Mouse (Mus musculus): ENCODE results near the gene Dgki. TPM values are rescaled to one million over a fixed set of nuclear protein-coding genes. Genes with fewer than 3 reads are reported as not detected.

Gene Dgki
- total RNA-seq, 2 experiments from 2014 or later = 0.61 to 1.7 TPM

DNA sequence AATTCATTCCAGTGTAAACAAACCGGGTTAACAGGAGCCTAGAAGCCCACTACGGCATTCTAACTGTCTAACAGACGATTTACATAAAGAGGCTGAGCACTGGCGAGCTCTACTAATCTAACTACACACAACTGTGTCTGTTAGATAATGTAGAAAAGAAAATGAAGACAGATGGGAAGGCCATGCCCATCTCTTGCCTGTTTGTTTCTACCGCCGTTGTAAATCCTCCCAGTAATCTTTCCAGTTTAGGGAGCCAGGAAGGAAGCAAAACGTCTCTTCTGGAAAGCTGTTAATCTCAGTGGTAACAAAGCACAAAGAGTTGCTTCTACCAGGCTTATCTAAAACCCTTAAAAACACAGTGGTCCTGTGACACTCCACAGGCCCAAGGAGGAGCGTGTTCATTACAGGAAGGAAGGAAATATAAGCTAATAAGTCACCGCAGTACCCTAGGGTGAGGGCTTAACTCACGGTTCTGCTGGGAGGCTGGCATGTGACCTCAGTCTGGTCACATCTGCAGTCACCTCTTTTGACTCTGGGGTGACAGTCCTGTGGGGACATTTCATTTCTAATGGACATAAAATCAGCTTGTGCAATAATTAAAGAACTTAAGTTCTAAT is 235.7 kb downstream of the Dgki start:
- DNase-seq = no peak

DNA sequence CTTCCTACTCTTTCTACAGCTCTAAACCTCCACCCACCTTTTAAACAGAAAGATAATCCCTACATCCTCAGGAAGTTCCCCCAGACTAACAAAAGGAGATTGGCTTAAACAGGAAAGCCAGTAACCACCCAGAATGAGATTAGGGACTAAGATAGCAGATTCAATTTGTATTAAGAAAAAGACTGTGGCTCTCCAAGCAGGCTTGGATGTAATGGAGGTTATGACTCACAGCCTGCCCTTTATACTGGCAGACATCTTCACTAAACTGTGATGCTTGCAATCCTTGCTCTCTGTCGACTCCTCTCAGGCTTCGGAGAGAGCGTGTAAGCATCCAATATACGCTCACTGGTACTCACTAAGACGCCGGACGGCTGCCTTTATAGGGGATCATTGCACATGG is 236.7 kb downstream of the Dgki start:
- DNase-seq = no peak

DNA sequence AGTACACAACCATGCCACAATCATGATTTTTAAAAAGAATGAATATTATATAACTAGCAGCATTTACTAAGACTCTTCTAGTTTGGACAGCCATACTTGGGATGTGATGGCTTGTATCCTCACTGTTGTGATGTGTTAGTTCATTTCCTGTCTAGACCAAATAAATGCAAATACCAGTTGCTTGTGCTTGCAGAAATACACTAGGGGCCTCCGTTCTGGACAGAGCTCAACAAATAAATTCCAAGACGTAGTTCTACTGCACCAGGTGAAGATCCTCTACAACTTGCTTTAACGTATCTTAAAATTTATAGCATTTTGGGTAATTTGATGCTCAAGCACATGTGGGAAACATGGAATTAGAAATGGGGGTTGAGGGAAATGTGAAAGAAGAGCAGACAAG is 239.9 kb downstream of the Dgki start:
- no peak for DNase-seq

DNA sequence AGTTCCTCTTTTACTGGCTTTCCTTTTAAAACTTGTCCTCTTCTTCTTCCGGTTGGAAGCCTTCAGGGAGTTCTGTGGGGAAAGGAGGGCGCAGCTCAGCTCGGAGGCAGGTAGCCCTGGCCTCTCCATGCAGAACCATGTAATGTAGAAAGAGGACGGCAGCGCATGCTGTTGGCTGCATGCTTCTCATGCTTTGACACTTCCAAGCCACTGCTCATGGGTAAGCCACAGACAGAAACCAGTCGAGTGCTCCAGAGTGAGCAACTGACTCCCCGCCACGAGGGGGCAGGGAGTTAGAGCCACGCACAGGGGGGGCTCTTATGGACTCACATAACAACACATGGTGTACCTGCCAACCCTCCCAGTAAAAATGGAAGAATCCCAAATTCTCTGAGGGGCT is 242.0 kb downstream of the Dgki start:
- no peak for DNase-seq

DNA sequence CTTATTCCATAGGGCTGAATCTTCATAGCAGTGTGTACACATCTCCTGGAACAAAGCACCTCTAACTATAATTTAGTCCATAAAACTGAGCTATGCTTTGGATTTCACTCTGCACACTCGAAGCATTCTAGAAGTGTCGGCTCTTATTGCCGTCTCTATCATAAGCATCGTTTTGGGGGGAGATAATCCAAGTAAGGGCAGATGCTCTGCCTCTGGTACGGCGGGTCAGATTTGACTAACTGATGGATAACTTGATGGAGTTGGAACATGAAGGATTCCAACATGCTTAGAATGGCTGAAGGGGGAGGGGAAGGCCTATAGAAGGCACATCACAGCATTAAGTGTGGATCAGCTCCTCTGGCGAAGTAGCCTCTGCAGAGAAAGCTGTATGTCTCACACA is 242.4 kb downstream of the Dgki start:
- DNase-seq = no peak

DNA sequence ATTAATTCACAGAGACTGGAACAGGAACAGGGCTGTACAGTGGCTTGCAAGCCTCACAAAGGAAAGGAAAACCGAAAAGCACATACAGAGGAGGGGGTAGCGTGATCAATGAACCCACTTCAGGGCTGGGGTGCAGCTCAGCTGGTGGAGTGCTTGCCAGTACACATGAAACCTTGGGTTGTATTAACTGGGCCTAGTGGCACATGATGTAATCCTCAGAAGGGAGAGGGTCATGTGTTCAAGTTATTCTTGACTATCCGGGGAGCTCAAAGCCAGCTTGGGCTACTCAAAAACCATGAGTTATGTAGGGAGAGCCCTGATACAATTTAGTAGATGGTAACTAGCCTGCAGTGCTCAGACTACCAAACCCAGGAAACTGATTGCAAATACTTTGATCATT is 244.3 kb downstream of the Dgki start:
- no peak for DNase-seq

DNA sequence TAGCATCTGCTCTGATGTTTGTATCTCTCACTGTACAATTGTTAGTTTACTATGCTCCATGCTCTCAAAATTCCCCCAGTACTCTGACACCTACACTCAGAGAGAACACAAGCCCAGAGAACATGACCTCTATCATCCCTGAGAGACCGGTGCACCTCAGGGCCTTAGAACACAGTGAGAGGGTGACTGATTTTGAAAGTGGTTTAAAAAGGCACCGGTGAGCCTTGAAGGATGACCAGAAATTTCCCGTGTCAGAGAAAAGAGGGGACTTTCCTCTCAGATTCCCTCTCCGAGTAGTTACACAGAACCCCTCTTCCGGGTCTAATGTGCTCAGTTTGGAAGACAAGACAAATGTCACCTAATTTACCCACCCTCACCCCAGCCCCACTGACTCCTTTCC is 244.9 kb downstream of the Dgki start:
- DNase-seq = no peak

DNA sequence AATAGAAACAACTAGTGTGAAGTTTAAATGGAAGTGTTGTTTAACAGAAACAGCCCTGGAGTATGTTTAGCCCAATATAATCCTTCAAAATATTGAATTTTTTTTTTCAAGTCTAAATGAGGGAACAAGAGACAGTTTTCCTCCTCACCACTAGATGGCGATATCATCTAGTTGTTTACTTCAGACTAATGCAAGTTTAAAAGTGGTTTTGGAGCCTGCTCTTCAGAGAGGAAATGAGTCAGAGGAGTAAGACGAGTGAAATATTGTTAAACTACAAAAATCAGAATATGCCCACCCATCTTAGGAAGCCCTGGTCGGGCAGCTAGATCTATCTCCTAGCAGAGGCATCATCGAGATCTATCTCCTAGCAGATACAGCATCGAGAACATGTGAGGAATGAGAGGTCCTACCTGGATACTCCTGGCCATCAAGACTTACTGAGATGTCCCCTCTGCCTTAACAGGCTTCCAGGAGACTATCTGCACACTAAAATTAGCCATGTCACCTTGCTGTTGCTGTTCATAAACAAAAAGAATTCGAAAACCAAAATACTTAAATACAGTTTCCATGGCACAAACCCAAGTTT is 245.5 kb downstream of the Dgki start:
- no peak for DNase-seq

DNA sequence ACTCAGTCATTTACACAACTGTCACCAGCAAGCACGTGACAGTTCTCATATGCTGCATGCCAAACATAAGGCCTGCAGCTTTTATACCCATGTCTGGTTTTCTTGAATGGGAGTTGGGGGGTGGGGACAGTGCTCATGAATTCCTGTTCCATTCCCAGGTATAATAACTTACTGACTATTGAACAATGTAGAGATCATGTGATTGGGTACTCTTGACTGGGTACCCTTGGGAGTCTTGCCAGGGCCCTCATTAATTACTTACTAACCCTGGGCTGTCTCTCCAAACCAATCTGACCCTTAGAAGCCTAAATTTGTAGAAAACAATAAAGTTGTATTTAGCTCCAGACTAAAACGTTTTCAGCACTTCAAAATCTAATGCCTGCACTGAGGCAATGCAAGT is 246.6 kb downstream of the Dgki start:
- DNase-seq = no peak

DNA sequence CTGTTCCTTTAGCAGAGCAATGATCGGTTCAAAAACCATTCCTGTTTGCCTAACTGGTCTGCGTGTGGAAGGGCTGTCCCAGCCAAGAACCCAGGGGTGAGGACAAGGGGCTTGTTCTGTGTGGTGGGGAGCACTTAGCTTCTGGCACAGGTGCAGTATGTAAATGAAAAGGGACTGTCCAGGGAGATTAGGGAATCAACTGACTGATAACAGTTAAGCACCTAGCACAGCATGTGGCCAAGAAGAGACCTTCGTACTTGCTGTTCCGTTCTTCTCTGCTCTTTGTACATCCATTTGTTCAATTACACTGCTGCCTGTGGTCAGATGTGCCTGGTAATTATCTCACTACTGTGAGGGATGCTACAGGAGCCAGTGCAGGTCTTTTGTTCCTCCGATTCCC is 248.3 kb downstream of the Dgki start:
- no peak for DNase-seq

DNA sequence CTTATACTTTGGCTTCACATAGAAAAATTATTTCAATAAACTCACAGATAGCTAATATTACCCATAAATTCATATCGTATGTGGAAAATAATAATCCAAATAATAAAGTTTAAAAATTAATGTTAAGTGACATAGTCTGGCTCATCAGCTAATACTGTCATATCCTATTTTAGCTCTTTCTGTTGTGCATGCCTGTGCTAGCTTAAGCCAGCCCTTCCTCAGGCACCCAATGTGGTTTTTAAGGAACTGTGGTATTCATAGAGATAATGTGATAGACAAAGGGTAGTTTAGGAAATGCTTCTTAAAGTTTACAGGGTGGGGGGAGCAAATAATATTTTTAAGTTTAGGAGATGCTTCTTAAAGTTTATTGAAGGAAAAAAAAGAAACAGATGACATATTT is 248.8 kb downstream of the Dgki start:
- no peak for DNase-seq

DNA sequence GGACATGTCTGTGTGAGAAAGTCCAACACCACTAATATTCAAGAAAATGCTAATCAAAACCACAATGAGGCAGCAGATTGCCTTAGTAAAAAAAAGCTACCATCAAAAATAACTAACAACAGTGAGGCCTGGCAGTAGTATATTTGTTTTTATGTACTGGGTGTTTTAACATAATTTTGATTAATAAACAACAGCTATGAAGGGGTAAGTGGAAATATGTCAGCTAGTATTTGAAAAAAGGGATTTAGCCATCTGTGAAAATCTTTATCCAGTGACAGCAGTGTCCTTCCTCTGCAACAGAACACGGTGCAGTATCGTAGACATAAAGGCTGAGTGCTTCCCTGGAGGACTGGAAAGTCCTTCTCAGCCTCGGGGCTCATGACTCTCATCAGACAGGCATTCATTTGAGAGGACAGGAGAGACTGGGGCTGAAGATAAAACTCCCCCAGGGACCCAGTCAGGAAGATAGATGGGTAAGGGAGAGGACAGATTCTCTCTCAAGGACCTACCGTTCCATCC is 252.3 kb downstream of the Dgki start:
- no peak for DNase-seq

DNA sequence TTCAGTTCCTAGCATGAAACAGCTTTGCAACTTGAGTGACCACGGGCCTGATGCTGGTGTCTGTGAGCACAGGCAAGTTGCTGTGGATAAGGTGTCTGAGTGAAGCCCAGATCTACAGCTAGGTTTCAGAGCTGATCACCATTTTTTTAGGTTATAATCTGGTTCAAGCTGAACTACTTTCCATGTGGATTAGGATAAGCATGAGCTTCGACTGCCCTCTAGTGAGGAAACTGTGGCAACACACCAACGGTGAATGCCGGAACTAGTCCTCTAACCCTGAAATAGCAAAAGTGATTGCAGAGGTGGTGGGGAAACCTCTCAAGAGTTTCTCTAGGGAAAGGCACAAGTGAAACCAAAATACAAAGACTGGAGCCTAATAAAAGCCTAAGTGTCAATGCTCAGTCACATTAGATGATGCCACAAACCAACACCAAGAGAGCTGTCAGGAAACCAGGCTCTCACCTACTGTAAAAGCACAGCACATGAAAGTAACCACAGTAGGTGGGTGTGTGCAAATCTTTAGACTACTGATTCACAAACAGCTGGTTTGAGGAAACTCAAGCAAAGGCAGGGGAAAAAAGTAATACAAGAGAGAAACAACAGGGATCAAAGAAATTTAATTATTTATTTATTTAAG is 253.7 kb downstream of the Dgki start:
- peak; percentile 47 for DNase-seq

DNA sequence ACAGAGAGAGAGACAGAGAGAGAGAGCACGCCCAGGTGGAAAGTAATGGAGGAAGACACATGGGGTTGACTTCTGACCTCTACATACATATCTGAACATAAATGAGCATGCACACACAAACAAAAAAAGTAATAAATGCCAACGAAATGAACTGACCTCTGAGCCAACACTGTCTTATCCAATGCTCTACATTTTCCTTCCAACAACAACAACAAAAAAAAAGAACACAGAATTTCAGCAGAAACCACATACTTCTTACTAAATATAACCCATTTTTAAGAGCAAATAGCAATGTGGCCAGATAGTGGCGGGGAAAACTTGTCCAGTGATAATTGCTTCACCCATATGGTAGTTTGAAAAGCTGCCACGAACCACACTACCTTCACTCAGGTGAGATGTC is 255.2 kb downstream of the Dgki start:
- DNase-seq = no peak

DNA sequence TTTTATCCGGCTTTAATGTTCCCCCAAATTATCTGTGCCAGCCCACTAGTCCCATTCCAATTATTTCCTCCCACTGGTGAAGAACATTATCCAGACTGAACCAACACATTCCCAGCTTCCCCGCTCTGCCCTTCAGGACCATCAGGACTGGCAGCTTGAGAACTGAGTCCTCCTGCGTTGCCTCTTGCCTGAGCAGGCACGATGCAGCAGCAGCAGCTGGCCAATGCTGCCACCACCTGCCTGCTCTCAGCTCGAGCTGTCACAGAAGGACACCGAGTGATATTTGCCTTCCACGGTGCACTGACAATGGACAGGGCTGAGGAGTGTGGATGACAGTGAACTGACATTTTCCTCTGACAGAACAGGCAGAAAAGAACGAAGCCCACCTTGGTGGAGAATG is 261.5 kb downstream of the Dgki start:
- DNase-seq = no peak

DNA sequence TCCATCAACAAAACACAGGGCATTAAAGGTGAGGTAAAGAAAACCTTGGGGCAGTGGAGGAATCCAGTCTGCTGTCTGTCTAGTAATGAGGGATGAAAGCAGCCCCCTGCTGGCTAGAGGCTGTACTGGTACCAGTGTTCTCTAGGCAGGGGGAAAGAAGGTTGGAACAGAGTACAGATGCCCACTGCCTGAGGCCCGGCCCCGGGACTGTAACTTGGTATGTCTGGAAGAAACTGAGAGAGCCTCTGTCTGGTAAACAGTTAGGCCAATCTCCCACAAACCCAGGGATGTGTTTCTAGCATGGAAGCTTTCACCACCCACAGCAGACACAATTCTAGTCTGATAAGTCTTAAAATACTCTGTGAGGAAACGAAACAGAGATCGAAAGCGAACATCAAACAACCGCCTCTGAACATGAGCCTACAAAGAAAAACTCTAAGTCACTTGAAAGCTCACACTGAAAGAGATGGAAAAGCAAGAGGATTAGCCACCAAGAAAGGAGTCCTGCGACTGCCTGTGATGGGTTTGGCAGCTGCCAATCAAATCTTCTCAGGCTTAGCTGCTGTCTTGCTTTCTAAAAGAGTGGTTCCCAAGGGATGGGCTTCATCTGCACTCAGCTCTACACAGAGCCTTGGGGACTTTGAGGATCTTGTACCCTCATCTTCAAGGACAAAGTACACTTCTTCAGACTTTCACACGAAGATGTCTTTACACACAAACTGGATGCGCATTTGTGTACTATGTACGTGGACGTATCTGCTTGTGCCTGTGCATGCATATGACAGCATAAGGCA is 262.7 kb downstream of the Dgki start:
- DNase-seq = peak; percentile 44

DNA sequence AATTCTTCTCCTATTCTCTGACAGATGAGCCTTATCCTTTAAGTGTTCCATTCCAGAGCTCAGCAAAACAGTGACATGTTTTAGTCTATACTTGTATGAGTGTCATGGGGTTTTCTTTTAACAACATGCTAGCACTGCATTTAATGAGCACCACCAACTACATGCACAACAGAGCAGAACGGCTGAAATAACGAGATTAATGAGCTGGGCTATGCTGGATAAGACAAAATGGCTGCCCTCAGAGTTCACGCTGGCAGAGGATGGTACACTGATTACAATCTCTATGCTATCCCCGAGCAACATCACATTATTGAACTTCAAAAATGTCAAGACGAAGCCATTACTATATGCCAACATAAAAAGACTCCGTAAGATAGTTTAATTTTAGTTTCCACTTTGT is 264.3 kb downstream of the Dgki start:
- DNase-seq = no peak

DNA sequence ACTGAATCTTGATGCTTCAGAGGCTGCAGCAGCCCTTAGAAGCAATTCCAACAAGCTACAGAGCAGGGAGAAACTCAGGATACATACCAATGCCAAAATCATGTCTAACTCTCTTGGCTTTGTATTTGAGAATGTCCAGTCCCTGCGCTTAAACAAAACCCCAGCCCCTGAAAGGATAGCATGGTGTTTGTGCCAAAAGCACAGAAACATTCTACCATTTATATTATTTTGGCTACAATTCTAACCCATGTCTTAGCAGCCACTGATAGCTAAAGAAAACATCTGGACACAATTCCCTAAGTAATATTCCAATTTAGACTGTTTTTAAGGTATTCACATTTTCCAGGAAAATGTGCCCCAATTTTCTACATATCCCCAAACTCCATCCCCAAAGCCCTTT is 269.0 kb downstream of the Dgki start:
- no peak for DNase-seq

DNA sequence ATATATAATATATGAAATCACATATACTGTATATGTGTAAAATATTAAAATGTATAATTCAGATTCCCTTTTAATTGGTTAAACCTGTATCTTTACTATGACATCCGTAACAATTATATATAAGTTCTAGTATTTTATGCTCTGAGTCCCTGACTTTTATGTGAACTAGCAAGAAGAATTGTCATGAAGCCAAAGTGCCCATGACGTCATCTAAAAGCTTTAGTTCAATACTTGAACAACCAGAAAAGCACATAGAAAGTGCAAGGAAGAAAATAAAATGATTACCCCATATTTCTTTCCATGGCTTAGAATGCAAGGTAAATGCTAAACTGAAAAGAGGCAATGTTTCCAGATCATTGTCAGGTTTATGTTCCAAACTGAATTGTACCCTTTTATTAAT is 269.6 kb downstream of the Dgki start:
- DNase-seq = no peak

DNA sequence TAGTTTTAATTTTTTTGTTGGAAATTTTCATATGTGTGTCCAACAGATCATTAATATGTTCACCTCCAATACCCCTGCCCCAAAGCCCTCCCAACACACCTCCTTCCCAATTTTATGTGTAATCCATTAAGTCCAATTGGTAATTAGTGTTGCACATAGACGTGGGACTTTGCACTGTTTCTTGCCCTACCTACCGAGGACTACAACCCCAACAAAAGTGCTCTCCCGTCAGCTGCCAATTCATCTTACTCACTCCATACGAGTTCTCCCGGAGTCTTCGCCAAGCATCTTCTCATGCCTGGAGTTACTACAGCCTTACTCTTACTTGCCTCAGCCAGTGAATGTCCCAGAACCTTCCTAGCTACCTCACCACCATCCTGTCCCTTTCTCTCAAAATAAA is 271.1 kb downstream of the Dgki start:
- no peak for DNase-seq

DNA sequence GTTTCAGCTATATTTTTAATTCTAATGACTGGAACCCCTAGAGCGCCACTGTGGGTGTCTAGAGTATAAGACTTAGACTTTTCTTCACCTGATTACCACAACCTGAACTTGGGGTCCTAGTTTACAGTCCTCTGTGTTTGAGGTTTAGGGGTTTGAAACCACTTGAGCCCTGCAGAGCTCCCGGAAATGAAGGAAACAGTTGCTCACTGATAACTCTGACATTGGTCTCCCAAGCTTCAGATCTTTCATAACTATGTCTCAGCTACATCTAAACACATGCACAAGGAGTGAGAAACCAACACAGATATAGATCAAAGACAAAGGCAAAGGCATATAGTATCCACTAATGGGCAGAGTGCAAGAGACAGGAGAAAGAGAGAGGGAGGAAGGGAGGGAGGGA is 271.7 kb downstream of the Dgki start:
- no peak for DNase-seq

DNA sequence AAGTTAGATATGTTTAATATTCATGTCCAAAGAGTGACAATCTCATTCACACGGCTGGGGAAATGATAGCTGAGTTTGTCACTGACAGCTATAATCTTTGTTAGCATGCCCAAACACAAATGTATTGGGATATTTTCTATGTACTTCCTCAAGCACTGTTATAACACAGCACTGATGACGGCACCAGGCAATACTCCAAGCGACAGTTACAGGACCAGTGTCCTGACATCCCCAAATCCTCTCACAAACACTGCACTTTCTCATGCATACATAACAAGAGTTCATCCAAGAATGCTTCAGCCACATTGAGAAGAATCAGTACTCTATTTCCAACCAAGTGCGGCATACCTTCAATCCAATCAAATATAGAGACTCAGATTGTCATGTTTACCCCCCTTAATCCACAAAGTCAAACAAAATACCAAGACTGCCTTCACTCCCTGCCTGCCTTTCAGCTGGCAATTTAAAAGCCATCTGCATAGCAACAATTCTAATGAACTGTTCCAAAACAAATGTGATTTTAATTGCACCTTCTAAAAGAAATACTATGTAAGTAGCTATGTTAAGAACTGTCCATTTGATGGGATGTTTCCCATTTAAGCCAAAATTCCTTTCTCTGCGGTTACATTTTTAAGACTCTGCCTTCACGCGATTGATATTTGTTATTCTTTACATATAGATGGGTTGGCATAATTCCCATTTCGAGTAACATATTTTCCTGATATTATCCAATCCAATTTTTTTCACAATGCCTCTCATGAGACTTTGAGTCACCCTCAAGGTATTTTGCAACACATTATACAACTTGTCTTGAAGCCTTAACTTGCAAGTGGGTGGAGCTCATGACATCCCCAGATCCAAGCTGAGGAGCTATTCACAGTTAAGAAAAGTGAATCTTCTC is 273.4 kb downstream of the Dgki start:
- no peak for DNase-seq

Data from gastrocnemius, postnatal 10 days (tissue).